Mouse (Mus musculus): ENCODE measurements around the gene Trim80. TPM values are rescaled to one million over a fixed set of nuclear protein-coding genes. Genes with fewer than 3 reads are reported as not detected.
"Not testable (repeated sequence)": the region's sequence is repeated elsewhere in the genome, so short reads cannot be mapped to it uniquely, and the experiment has no call there.

Gene Trim80
- polyA plus RNA-seq, 1 experiment: 0.28 TPM

DNA sequence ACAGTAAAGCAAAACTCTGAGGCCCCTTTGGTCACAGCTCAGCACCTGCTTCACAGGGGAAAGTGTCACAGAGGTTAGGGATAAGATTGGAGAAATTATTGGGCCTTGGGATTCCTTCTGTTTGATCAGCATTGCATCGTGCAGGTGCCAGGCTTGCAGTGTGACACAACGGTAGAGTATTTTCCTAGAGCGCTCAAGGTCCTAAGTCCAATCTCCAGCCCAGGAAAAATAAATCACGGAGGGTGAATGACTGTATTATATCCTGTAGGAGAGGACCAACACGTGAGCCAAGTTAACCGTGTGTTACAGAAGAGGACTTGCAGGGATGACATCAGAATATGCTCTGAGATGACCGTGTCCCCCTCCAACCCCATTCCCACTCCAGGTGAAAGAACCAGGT, 9.8 kb downstream of the Trim80 start:
- H3K36me3 ChIP-seq (ENCODE audit: control insufficient read depth, insufficient read depth, low read length): no peaks in the 10 kb centered on the region
- TF ChIP-seq CTCF (conservative IDR thresholded peaks at IDR 0.05; ENCODE audit: insufficient read depth, insufficient read length, low read depth, low read length): no peak
- no peak for TF ChIP-seq POLR2A (IDR thresholded peaks at IDR 0.05; ENCODE audit: low read depth, low read length)
- H3K4me1 ChIP-seq (ENCODE audit: control insufficient read depth, insufficient read depth, low read length): peaks cover 49% of the 10 kb centered on the region
- H3K27me3 ChIP-seq (replicated peaks; ENCODE audit: control insufficient read depth, insufficient read depth, low read length): no peaks in the 10 kb centered on the region
- peak overlapping the region; percentile 95 for H3K27ac ChIP-seq (ENCODE audit: insufficient read depth, low read depth, low read length)
- peak; percentile 85 for DNase-seq
- 36% methylated on average over 7 of the region's 7 CpGs for WGBS
- no peak overlapping the region for H3K4me3 ChIP-seq (ENCODE audit: insufficient read depth, low read depth, low read length)

DNA sequence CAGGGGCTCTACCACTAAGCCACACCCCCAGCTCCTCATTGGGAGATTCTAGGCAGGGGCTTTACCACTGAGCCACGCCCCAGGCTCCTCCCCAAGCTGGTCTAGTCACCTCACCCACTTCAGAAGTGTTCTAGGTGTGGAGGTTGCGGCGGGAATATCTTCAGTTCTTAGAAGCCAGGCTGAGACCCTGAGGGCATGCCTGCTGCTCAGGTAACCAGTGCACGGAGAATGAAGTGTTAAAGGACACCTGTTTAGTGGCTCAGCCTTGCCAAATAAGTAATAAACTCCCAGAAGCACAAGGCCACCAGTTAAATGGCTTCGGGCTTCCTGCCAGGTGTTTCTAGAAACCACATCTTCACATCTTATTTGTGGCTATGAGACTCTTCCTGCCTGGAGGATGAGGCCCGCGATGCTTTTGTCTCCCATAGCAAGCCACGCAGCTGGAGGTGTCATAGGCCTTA, 11.5 kb downstream of the Trim80 start:
- no peak for TF ChIP-seq POLR2A (IDR thresholded peaks at IDR 0.05; ENCODE audit: low read depth, low read length)
- TF ChIP-seq CTCF (conservative IDR thresholded peaks at IDR 0.05; ENCODE audit: insufficient read depth, insufficient read length, low read depth, low read length): no peak
- WGBS: 59% methylated on average over 8 of the region's 8 CpGs
- no peaks in the 10 kb centered on the region for H3K27me3 ChIP-seq (replicated peaks; ENCODE audit: control insufficient read depth, insufficient read depth, low read length)
- no peaks in the 10 kb centered on the region for H3K36me3 ChIP-seq (ENCODE audit: control insufficient read depth, insufficient read depth, low read length)
- peaks cover 42% of the 10 kb centered on the region for H3K4me1 ChIP-seq (ENCODE audit: control insufficient read depth, insufficient read depth, low read length)
- H3K4me3 ChIP-seq (ENCODE audit: insufficient read depth, low read depth, low read length): no peak overlapping the region
- peak; percentile 50 for DNase-seq
- peak overlapping the region; percentile 69; the same call in 1 of the 2 replicates for H3K27ac ChIP-seq (ENCODE audit: insufficient read depth, low read depth, low read length)

DNA sequence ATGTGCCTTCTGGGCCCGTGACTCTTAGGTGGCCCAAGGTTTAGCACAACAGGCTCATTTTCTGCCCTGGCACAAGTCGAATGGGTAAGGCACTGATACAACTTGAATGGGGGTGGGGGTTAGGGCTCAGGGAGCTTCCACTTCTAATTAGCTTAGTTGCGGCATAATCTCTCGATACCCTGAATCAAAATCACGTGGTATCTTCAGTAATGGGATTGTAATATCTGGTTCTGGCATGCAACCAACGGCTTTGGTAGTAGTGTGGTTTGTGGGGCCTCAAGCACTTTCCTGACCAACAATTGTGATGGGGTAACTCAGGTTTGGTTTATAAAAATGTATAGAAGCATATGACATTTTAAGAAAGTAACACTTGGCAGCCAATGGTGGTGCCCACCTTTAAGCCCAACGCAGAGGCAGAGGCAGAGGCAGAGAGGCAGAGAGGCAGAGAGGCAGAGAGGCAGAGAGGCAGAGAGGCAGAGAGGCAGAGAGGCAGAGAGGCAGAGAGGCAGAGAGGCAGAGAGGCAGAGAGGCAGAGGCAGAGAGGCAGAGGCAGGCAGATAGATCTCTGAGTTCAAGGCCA, 12.0 kb downstream of the Trim80 start:
- Histone ChIP-seq H3K4me3 (ENCODE audit: insufficient read depth, low read depth, low read length) (no peak overlapping the region), H3K36me3 (ENCODE audit: control insufficient read depth, insufficient read depth, low read length) (no peaks in the 10 kb centered on the region), H3K27ac (ENCODE audit: insufficient read depth, low read depth, low read length) (peak overlapping the region; percentile 69; the same call in 1 of the 2 replicates), H3K4me1 (ENCODE audit: control insufficient read depth, insufficient read depth, low read length) (peaks cover 40% of the 10 kb centered on the region), H3K27me3 (replicated peaks; ENCODE audit: control insufficient read depth, insufficient read depth, low read length) (no peaks in the 10 kb centered on the region)
- no peak for TF ChIP-seq POLR2A (IDR thresholded peaks at IDR 0.05; ENCODE audit: low read depth, low read length)
- no peak for TF ChIP-seq CTCF (conservative IDR thresholded peaks at IDR 0.05; ENCODE audit: insufficient read depth, insufficient read length, low read depth, low read length)
- no peak for DNase-seq
- 74% methylated on average over 7 of the region's 7 CpGs for WGBS

DNA sequence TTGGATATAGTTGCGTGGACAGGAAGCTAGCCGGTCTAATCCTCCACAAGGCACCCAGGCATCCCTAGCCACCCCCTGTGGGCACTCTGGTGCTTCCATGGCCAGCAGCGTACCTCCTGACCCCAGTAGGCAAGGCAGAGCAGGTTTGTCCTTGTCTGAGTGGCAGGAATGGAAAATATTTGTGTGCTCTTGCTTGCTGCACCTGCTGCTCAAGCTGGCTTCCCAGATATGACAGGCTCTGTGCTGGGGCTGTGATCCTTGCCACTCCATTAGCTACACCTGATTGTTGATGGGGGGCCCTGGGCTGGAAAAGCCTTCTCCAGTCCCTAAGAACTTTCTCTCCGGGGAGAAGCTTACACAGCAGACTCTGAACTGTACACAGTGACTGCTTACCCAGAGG, 13.0 kb downstream of the Trim80 start:
- H3K27me3 ChIP-seq (replicated peaks; ENCODE audit: control insufficient read depth, insufficient read depth, low read length): no peaks in the 10 kb centered on the region
- TF ChIP-seq CTCF (conservative IDR thresholded peaks at IDR 0.05; ENCODE audit: insufficient read depth, insufficient read length, low read depth, low read length): no peak
- no peak for TF ChIP-seq POLR2A (IDR thresholded peaks at IDR 0.05; ENCODE audit: low read depth, low read length)
- 55% methylated on average over 4 of the region's 4 CpGs for WGBS

DNA sequence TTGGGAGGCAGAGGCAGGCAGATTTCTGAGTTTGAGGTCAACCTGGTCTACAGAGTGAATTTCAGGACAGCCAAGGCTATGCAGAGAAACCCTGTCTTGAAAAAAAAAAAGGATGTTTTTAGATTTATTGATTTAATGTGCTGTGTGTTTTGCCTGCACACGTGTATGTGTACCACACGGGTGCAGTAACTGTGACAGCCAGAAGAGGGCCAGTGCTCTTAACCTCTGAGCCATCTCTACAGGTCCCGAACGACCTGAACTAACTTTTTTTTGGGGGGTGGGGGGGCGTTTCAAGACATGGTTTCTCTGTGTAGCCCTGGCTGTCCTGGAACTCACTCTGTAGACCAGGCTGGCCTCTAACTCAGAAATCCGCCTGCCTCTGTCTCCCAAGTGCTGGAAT, 14.5 kb downstream of the Trim80 start:
- not testable (repeated sequence) for H3K4me3 ChIP-seq (ENCODE audit: insufficient read depth, low read depth, low read length); DNase-seq; H3K36me3 ChIP-seq (ENCODE audit: control insufficient read depth, insufficient read depth, low read length); H3K27me3 ChIP-seq (replicated peaks; ENCODE audit: control insufficient read depth, insufficient read depth, low read length); H3K27ac ChIP-seq (ENCODE audit: insufficient read depth, low read depth, low read length)
- H3K4me1 ChIP-seq (ENCODE audit: control insufficient read depth, insufficient read depth, low read length): peaks cover 19% of the 10 kb centered on the region
- WGBS: 90% methylated on average over 6 of the region's 6 CpGs
- TF ChIP-seq CTCF (conservative IDR thresholded peaks at IDR 0.05; ENCODE audit: insufficient read depth, insufficient read length, low read depth, low read length): 0 out of 2 replicates have a peak, but pooled peaks have one; percentile 6

More for the DNA sequence above, 13.0 kb downstream of the Trim80 start:
- peak overlapping the region; percentile 61 for H3K27ac ChIP-seq (ENCODE audit: insufficient read depth, low read depth, low read length)
- DNase-seq: peak; percentile 56
- no peak overlapping the region for H3K4me3 ChIP-seq (ENCODE audit: insufficient read depth, low read depth, low read length)
- no peaks in the 10 kb centered on the region for H3K36me3 ChIP-seq (ENCODE audit: control insufficient read depth, insufficient read depth, low read length)
- H3K4me1 ChIP-seq (ENCODE audit: control insufficient read depth, insufficient read depth, low read length): peaks cover 32% of the 10 kb centered on the region

DNA sequence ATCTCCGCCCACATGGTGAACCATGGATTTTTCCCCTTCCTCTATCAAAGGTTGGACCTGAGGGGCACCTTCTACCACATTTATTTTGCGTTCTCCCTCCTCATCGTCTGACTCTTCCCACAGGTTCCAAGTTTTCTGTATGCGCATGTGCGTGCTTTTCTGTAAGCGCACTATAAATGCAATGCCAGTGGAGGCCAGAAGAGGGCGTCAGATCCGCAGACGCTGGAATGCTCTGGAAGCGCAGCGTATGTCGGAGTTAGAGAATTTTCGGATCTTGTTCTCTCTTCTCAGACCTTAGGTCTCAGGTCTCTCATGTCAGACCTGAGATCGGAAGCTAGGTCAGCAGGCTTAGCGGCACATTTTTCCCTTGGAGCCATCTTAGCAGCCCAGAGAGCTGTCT, 15.3 kb downstream of the Trim80 start:
- TF ChIP-seq CTCF (conservative IDR thresholded peaks at IDR 0.05; ENCODE audit: insufficient read depth, insufficient read length, low read depth, low read length): no peak
- TF ChIP-seq POLR2A (IDR thresholded peaks at IDR 0.05; ENCODE audit: low read depth, low read length): no peak
- no peak for DNase-seq
- H3K36me3 ChIP-seq (ENCODE audit: control insufficient read depth, insufficient read depth, low read length): no peaks in the 10 kb centered on the region
- H3K4me3 ChIP-seq (ENCODE audit: insufficient read depth, low read depth, low read length): no peak overlapping the region
- peaks cover 11% of the 10 kb centered on the region for H3K4me1 ChIP-seq (ENCODE audit: control insufficient read depth, insufficient read depth, low read length)
- WGBS: 91% methylated on average over 15 of the region's 15 CpGs
- H3K27me3 ChIP-seq (replicated peaks; ENCODE audit: control insufficient read depth, insufficient read depth, low read length): no peaks in the 10 kb centered on the region
- no peak overlapping the region for H3K27ac ChIP-seq (ENCODE audit: insufficient read depth, low read depth, low read length)

DNA sequence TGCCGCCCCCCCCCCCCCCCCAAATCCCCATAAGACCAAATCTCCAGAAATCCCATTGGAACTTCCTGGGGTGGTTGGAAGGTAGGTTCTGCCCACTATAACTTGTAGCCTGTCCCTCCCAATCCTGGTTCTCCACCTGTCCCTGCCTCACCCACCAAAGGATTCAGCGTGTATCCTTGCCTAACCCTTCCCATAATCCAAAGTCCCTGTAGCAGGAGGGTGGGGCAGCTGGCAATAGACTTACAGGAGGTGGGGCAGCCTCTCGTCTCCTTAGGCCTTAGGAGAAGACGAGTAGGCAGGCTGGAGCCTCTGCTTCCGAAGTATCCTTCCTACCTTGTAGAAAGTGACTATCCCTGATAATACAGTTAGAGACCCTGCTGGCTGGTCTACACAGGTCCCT, 15.8 kb downstream of the Trim80 start:
- Histone ChIP-seq H3K27me3 (replicated peaks; ENCODE audit: control insufficient read depth, insufficient read depth, low read length) (no peaks in the 10 kb centered on the region), H3K36me3 (ENCODE audit: control insufficient read depth, insufficient read depth, low read length) (no peaks in the 10 kb centered on the region), H3K27ac (ENCODE audit: insufficient read depth, low read depth, low read length) (no peak overlapping the region), H3K4me3 (ENCODE audit: insufficient read depth, low read depth, low read length) (no peak overlapping the region), H3K4me1 (ENCODE audit: control insufficient read depth, insufficient read depth, low read length) (peaks cover 5% of the 10 kb centered on the region)
- TF ChIP-seq CTCF (conservative IDR thresholded peaks at IDR 0.05; ENCODE audit: insufficient read depth, insufficient read length, low read depth, low read length) (no peak), POLR2A (IDR thresholded peaks at IDR 0.05; ENCODE audit: low read depth, low read length) (no peak)
- no peak for DNase-seq
- WGBS: 71% methylated on average over 5 of the region's 5 CpGs
